Mouse (Mus musculus) neural tube, embryonic 11.5 days (tissue): Measurements from ENCODE around the gene Gas7. TPM values are rescaled to one million over a fixed set of nuclear protein-coding genes. Genes with fewer than 3 reads are reported as not detected.

Experiments
- ATAC-seq: fragments of 200-750 bp; cut with Nextera tagmentation; 2 replicates; pipeline ENCODE4 v1.8.0; 2017; ENCODE audit warnings: moderate number of reproducible peaks, mild to moderate bottlenecking, moderate TSS enrichment, moderate library complexity; ENCODE audit not compliant: insufficient read depth, low FRiP score, low TSS enrichment
- DNase-seq: peaks from one replicate; pipeline ENCODE4 v3.0.0-alpha.2; 2015; ENCODE audit warnings: low spot score
- H3K27ac ChIP-seq: fragments of 300-500 bp; sonication (generic); 2 replicates; pipeline ENCODE4 v1.5.1; 2014; ENCODE audit warnings: low read depth, mild to moderate bottlenecking, low read length
- H3K27me3 ChIP-seq: fragments of 300-500 bp; sonication (generic); 2 replicates; pipeline ENCODE4 v1.6.1; 2014; ENCODE audit warnings: mild to moderate bottlenecking, low read length, mixed read lengths; ENCODE audit not compliant: control insufficient read depth, insufficient read depth
- H3K36me3 ChIP-seq: fragments of 300-500 bp; sonication (generic); 2 replicates; pipeline ENCODE4 v1.6.1; 2014; ENCODE audit warnings: mild to moderate bottlenecking, low read length, moderate library complexity, mixed read lengths; ENCODE audit not compliant: control insufficient read depth, insufficient read depth
- H3K4me1 ChIP-seq: fragments of 300-500 bp; sonication (generic); 2 replicates; pipeline ENCODE4 v1.6.1; 2014; ENCODE audit warnings: low read length, mixed read lengths; ENCODE audit not compliant: control insufficient read depth, insufficient read depth
- H3K4me2 ChIP-seq: fragments of 300-500 bp; sonication (generic); 2 replicates; pipeline ENCODE4 v1.6.1; 2014; ENCODE audit warnings: low read depth, mild to moderate bottlenecking, moderate library complexity
- H3K4me3 ChIP-seq: fragments of 300-500 bp; sonication (generic); 2 replicates; pipeline ENCODE4 v1.5.1; 2014; ENCODE audit warnings: low read depth, low read length
- H3K9ac ChIP-seq: fragments of 300-500 bp; sonication (generic); 2 replicates; pipeline ENCODE4 v1.6.1; 2014; ENCODE audit warnings: mild to moderate bottlenecking, low read length
- H3K9me3 ChIP-seq: fragments of 300-500 bp; sonication (generic); 2 replicates; pipeline ENCODE4 v1.6.1; 2016; ENCODE audit warnings: low read length; ENCODE audit not compliant: control insufficient read depth
- WGBS: fragments of 180-500 bp; shearing (Covaris S2); extraction: QIAGEN DNeasy Blood & Tissue Kit; methylation state at CpG from one replicate; pipeline ENCODE4 v1.1.7; 2014; 5-methylcytosine and 5-hydroxymethylcytosine counted together
- polyA plus RNA-seq: library from polyadenylated mRNA; unstranded; fragments of >200 nt; fragmentation: Nextera tagmentation; extraction: Ambion mirVana; gene quantifications from 2 replicates; pipeline ENCODE4 v1.2.1, GENCODE M21; 2014

Gas7 gene
- polyA plus RNA-seq, 1 experiment from 2014 or later: 4.4 TPM

DNA sequence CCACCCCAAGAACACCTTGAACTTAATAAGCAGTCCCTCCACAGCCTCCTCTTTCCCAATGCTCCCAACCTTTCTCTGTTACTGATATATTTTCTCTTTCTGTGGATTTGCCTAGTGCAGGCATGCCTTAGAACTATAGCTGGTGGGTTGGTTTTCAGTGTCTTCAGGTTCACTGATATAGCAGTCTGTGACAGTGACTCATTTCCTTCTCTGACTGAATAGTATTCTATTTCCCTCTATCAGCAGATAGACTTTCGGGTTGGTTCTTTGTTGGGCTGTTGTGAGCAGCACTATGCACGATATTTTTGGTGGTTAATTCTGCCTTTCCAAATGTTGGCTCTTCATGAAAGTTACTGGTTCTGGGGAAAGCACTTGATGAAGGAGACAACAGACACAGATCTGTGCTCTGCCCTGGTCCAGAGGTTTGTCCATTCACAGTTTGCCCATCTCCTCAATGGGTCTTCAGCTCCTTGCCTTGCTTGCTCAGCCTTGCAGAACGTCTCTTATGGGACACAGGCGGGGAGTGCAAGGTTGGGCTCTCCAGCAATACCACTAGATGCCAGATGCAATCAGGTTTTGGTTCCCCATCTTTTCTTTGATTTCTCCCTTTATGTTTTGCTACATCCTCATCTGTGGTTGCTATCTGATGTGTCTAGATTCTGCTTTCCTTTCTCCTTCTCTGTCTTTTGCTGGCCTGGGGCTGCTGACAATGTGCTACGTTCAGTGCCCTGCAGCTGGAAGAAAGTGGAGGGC lies 25.1 kb downstream of the Gas7 start:
- Histone ChIP-seq H3K4me3 (no peak overlapping the region), H3K4me1 (no peaks in the 10 kb centered on the region), H3K27me3 (no peaks in the 10 kb centered on the region), H3K9me3 (no peaks in the 10 kb centered on the region), H3K27ac (no peak overlapping the region), H3K9ac (no peak overlapping the region), H3K4me2 (no peak overlapping the region), H3K36me3 (no peaks in the 10 kb centered on the region)
- no peak for ATAC-seq
- WGBS: 89% methylated on average over 5 of the region's 5 CpGs
- DNase-seq: no peak

DNA sequence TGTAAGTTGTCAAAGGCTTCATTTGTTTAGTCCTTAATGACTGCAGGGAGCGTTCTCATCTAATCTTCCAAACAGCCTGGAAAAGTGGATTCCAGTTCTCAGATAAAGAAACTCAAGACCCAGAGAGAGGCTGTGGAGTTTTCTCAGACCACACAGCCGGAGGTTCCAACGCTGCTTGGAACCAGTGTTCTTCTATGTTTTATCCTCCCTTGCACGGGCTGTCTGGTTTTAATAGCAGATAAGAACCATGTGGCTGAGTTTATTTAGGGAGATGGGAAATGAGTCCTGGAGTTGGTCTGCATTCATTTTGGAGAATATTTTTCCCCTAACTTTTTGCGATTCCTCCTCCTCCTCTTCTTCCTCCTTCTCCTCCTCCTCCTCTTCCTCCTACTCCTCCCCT lies 26.5 kb downstream of the Gas7 start:
- DNase-seq (no peak), ATAC-seq (no peak)
- Histone ChIP-seq H3K4me2 (no peak overlapping the region), H3K9me3 (no peaks in the 10 kb centered on the region), H3K36me3 (no peaks in the 10 kb centered on the region), H3K27me3 (no peaks in the 10 kb centered on the region), H3K4me3 (no peak overlapping the region), H3K4me1 (no peaks in the 10 kb centered on the region), H3K9ac (no peak overlapping the region), H3K27ac (no peak overlapping the region)
- 94% methylated on average over 5 of the region's 5 CpGs for WGBS

DNA sequence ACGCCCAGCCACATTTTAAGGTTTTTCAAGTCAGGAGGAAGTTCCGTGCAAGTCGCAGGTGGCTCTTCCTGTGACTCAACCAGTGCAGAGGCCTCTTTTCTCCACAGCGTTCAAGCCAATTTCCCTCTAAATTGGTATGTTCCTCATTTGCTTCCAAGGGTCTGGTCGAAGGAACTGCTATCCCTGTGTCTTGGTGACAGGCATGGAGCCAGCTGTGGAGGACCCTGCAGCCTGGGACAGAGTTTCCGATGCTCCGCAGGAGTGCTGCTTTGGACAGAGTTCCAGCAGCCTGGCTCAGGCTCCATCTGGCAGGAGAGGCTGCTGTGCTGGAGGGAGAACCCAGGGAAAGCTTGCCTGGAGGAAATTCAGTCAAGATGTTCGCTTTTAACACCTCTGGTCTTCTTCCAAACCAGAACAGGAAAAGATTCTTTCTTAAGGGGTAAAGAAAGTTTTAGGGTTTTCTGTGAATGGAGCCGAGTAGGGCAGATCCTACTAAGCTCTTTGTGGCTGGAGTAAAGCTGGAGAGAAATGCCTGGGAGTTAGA lies 27.1 kb downstream of the Gas7 start:
- no peaks in the 10 kb centered on the region for H3K27me3 ChIP-seq
- 76% methylated on average over 9 of the region's 9 CpGs for WGBS
- no peak overlapping the region for H3K9ac ChIP-seq
- no peak overlapping the region for H3K4me3 ChIP-seq
- no peaks in the 10 kb centered on the region for H3K36me3 ChIP-seq
- no peaks in the 10 kb centered on the region for H3K4me1 ChIP-seq
- DNase-seq: no peak
- H3K9me3 ChIP-seq: no peaks in the 10 kb centered on the region
- no peak for ATAC-seq
- no peak overlapping the region for H3K27ac ChIP-seq
- no peak overlapping the region for H3K4me2 ChIP-seq

DNA sequence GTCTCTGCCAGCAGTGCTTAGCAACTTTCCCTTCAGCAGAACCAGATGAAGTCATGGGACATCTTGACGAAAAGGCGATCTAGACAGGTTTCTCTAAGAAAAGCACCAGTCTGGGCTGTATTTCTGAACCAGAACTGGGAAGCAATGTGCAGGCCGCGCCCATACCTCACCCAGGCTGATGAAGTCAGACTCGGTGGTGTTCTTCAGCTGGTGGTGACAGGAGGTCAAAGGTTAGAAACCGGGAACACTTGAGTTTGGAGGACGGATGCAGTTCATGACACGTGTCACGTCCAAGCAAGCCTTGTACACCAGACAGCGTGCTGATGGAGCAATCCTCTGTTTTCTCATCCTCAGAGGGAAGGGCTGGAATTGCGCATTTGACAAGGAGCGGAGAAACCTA lies 32.9 kb downstream of the Gas7 start:
- Histone ChIP-seq H3K4me1 (no peaks in the 10 kb centered on the region), H3K4me2 (no peak overlapping the region), H3K4me3 (no peak overlapping the region), H3K27ac (no peak overlapping the region), H3K27me3 (no peaks in the 10 kb centered on the region), H3K9me3 (no peaks in the 10 kb centered on the region), H3K36me3 (no peaks in the 10 kb centered on the region), H3K9ac (no peak overlapping the region)
- WGBS: 88% methylated on average over 12 of the region's 12 CpGs
- ATAC-seq: no peak
- no peak for DNase-seq

DNA sequence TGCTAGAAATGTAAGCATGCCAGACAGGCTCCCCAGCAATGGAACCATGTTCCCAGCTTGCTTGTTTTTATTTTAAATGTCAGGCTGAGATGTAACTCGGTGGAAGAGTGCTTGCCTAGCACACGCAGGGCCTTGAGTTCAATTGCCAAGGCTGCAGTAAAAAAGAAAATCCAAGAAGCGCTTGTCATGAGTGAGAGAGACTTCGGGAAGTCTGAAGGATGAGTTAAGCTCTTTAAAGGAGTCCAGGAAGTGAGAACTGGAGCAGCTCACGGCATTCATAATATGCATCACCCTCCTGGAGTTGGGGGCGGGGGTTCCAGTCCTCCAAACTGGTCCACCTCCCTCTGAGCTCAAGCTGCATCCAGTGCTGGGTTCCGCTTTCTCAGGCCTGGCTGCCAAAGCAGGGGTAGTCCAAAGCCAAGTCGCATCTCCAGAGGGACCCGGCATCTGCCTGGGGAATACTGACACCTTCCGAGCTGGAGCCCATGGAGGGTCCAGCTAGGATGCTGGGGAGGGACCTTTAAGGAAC lies 34.5 kb downstream of the Gas7 start:
- H3K4me1 ChIP-seq: no peaks in the 10 kb centered on the region
- DNase-seq (no peak), ATAC-seq (no peak)
- H3K4me2 ChIP-seq: no peak overlapping the region
- H3K36me3 ChIP-seq: no peaks in the 10 kb centered on the region
- WGBS: 79% methylated on average over 10 of the region's 10 CpGs
- no peak overlapping the region for H3K9ac ChIP-seq
- H3K9me3 ChIP-seq: no peaks in the 10 kb centered on the region
- no peaks in the 10 kb centered on the region for H3K27me3 ChIP-seq
- H3K4me3 ChIP-seq: no peak overlapping the region
- no peak overlapping the region for H3K27ac ChIP-seq

DNA sequence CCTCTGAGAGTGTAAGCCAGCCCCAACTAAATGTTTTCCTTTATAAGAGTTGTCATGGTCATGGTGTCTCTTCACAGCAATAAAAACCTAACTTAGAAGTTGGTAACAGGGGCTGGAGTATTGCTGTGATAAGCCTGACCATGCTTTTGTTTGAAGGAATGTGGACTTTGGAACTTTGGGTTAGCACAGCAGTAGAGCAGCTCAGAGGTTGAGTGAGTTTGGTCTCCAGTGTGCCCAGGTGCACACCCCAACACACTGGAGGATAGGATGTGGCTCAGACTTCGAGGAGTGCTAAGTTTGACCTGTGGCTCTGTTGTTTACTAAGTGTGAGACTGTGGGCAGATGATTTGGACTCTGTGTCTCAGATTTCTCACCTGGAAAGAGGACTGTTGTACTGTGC lies 41.6 kb downstream of the Gas7 start:
- no peaks in the 10 kb centered on the region for H3K4me1 ChIP-seq
- WGBS: 78% methylated on average over 1 of the region's 1 CpGs
- no peak overlapping the region for H3K27ac ChIP-seq
- no peaks in the 10 kb centered on the region for H3K36me3 ChIP-seq
- H3K4me2 ChIP-seq: no peak overlapping the region
- H3K4me3 ChIP-seq: no peak overlapping the region
- no peaks in the 10 kb centered on the region for H3K9me3 ChIP-seq
- no peaks in the 10 kb centered on the region for H3K27me3 ChIP-seq
- ATAC-seq: no peak
- no peak for DNase-seq
- no peak overlapping the region for H3K9ac ChIP-seq

DNA sequence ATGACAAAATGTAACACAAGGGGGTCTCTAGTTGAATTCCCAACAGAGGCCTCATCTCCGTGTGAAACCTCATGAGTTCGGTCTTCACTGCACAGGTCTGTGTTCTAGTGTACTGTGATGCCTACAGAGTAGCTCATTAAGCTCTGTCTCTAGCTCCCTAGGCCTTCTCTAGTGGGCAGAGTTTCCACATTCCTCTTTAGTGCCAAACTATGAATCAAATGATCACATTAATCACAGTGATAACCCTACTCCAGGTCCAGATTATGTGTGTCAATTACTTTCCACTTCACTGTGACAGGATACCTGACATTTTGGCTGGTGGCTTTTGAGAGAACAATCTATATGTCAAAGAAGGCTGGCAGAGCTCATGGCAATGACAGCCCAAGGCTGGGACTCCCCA lies 44.9 kb downstream of the Gas7 start:
- Histone ChIP-seq H3K9me3 (no peaks in the 10 kb centered on the region), H3K27me3 (no peaks in the 10 kb centered on the region), H3K9ac (no peak overlapping the region), H3K27ac (no peak overlapping the region), H3K4me2 (no peak overlapping the region), H3K4me3 (no peak overlapping the region), H3K36me3 (no peaks in the 10 kb centered on the region), H3K4me1 (no peaks in the 10 kb centered on the region)
- DNase-seq (no peak), ATAC-seq (no peak)
- WGBS: 98% methylated on average over 2 of the region's 2 CpGs

DNA sequence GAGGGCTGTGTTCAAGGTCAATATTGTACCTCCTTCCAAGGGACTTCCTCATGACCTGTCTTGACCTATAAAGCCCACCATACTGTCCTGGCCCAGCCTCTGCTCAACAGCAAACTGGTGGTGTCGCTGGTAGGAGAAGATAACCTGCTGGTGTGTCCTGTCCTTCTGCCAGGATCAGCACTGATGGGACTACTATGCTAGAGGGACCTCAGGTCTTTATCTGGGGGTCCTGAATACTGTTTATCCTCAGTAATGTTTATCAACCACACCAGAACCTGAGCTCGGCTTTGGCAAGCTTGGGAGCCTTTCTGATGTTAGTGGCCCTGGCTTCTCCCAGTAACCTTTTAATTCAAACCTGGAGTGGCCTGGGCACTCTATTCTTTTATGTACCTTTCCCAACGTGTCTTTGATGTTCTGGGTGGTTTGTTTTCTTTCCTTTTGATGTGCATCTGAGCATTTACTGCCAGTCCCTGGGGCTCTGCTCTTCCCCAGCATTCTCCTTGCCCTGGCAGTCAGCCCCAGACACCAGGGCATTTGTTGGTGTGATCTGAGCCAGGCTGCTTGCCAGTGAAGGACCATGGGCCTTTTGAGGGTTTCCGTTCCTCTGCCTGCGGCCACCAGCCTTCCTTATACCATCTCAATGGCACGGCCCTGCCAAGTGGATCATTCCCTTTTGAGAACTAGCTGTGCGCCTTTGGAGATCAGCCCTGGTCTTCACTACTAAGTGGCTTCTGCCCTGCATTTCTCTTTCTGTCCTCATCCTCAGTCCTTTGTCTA lies 46.4 kb downstream of the Gas7 start:
- Histone ChIP-seq H3K4me1 (no peaks in the 10 kb centered on the region), H3K4me2 (no peak overlapping the region), H3K27ac (no peak overlapping the region), H3K27me3 (no peaks in the 10 kb centered on the region), H3K4me3 (no peak overlapping the region), H3K9ac (no peak overlapping the region), H3K9me3 (no peaks in the 10 kb centered on the region), H3K36me3 (no peaks in the 10 kb centered on the region)
- no peak for ATAC-seq
- WGBS: 78% methylated on average over 7 of the region's 7 CpGs
- DNase-seq: no peak
